Mouse (Mus musculus) heart, adult 8-10 months (tissue): Measurements from ENCODE around the gene Camta1. TPM values are rescaled to one million over a fixed set of nuclear protein-coding genes. Genes with fewer than 3 reads are reported as not detected.

ENCODE experiments used
- DNase-seq: peaks from one replicate; pipeline ENCODE4 v3.0.0; 2022; ENCODE audit warnings: low spot score
- total RNA-seq, 4 experiments: library from RNA; stranded (reverse); gene quantifications; 2 replicates each; pipeline ENCODE4 v1.2.4; 2022

The Camta1 gene
- total RNA-seq, 4 experiments from 2014 or later = 185 to 232 (median 202) TPM

GRCm38 (mm10) chr4:151001397-151001796, 860.3 kb downstream of the Camta1 start:
- no peak for DNase-seq

- DNase-seq = no peak
These were observed 863.0 kb downstream of the Camta1 start for GRCm38 (mm10) chr4:150998626-150999025.

GRCm38 (mm10) chr4:150996797-150997196, 864.9 kb downstream of the Camta1 start, which contains the start of gene Uts2:
TSS of gene Uts2 (plus strand) at chr4:150997097.
- no peak for DNase-seq

GRCm38 (mm10) chr4:150990148-150990547, 871.5 kb downstream of the Camta1 start:
- no peak for DNase-seq

GRCm38 (mm10) chr4:150980153-150980552, 881.5 kb downstream of the Camta1 start:
- DNase-seq = no peak

GRCm38 (mm10) chr4:150979455-150979854, 882.2 kb downstream of the Camta1 start:
- DNase-seq = no peak

- DNase-seq = no peak
These were observed 883.3 kb downstream of the Camta1 start for GRCm38 (mm10) chr4:150978156-150978910.

GRCm38 (mm10) chr4:150975145-150975544, 886.5 kb downstream of the Camta1 start:
- no peak for DNase-seq

GRCm38 (mm10) chr4:150973264-150973663, 888.4 kb downstream of the Camta1 start:
- no peak for DNase-seq

GRCm38 (mm10) chr4:150968956-150969355, 892.7 kb downstream of the Camta1 start:
- no peak for DNase-seq

GRCm38 (mm10) chr4:150966556-150966955, 895.1 kb downstream of the Camta1 start:
- DNase-seq = peak; percentile 26

- no peak for DNase-seq
These were observed 896.1 kb downstream of the Camta1 start for GRCm38 (mm10) chr4:150965555-150965951.

GRCm38 (mm10) chr4:150964635-150965554, 896.8 kb downstream of the Camta1 start:
- peak; percentile 87 for DNase-seq

GRCm38 (mm10) chr4:150963711-150964110, 898.0 kb downstream of the Camta1 start:
- no peak for DNase-seq

- DNase-seq = peak; percentile 31
These were observed 899.4 kb downstream of the Camta1 start for GRCm38 (mm10) chr4:150962231-150962630.

- DNase-seq = no peak
These were observed 903.1 kb downstream of the Camta1 start for GRCm38 (mm10) chr4:150958536-150958935.

- no peak for DNase-seq
These were observed 904.6 kb downstream of the Camta1 start for GRCm38 (mm10) chr4:150957106-150957458.

- DNase-seq = no peak
These were observed 905.1 kb downstream of the Camta1 start for GRCm38 (mm10) chr4:150956369-150957105.

- no peak for DNase-seq
These were observed 910.7 kb downstream of the Camta1 start for GRCm38 (mm10) chr4:150950972-150951371.

GRCm38 (mm10) chr4:150944707-150945106, 917.0 kb downstream of the Camta1 start:
- no peak for DNase-seq

GRCm38 (mm10) chr4:150939991-150940651, 921.6 kb downstream of the Camta1 start:
- no peak for DNase-seq
